Mouse (Mus musculus): ENCODE measurements around the gene Slc16a13. TPM values are rescaled to one million over a fixed set of nuclear protein-coding genes. Genes with fewer than 3 reads are reported as not detected.

The Slc16a13 gene
- polyA plus RNA-seq, 1 experiment from 2014 or later, result 12.9 TPM

GRCm38 (mm10) chr11:70189319-70190134 lies 31.3 kb downstream of the Slc16a13 start:
- no peak overlapping the region for H3K4me3 ChIP-seq (replicated peaks; ENCODE audit: low read length)
- no peaks in the 10 kb centered on the region for H3K4me1 ChIP-seq (replicated peaks; ENCODE audit: control insufficient read depth, insufficient read depth, low read length)
- ATAC-seq (ENCODE audit: low FRiP score) (no peak), DNase-seq (ENCODE audit: low spot score) (no peak)
- H3K9ac ChIP-seq, result no peak overlapping the region
- H3K9me3 ChIP-seq (ENCODE audit: control insufficient read depth, low read length), result no peaks in the 10 kb centered on the region
- no peaks in the 10 kb centered on the region for H3K36me3 ChIP-seq (replicated peaks; ENCODE audit: control insufficient read depth, insufficient read depth)
- H3K27ac ChIP-seq, result no peak overlapping the region
- no peak overlapping the region for H3K4me2 ChIP-seq (replicated peaks)
- WGBS, result 77% methylated on average over 28 of the region's 28 CpGs
- H3K27me3 ChIP-seq (ENCODE audit: control insufficient read depth, insufficient read depth, low read length), result no peaks in the 10 kb centered on the region

- H3K36me3 ChIP-seq (replicated peaks; ENCODE audit: control insufficient read depth, insufficient read depth), result no peaks in the 10 kb centered on the region
- H3K27me3 ChIP-seq (ENCODE audit: control insufficient read depth, insufficient read depth, low read length), result no peaks in the 10 kb centered on the region
- DNase-seq (ENCODE audit: low spot score), result no peak
- no peak for ATAC-seq (ENCODE audit: low FRiP score)
- H3K9me3 ChIP-seq (ENCODE audit: control insufficient read depth, low read length), result no peaks in the 10 kb centered on the region
- no peak overlapping the region for H3K4me2 ChIP-seq (replicated peaks)
- no peaks in the 10 kb centered on the region for H3K4me1 ChIP-seq (replicated peaks; ENCODE audit: control insufficient read depth, insufficient read depth, low read length)
- no peak overlapping the region for H3K9ac ChIP-seq
- 84% methylated on average over 7 of the region's 7 CpGs for WGBS
- no peak overlapping the region for H3K27ac ChIP-seq
- H3K4me3 ChIP-seq (replicated peaks; ENCODE audit: low read length), result no peak overlapping the region
These were observed 35.7 kb downstream of the Slc16a13 start for GRCm38 (mm10) chr11:70185120-70185519.

GRCm38 (mm10) chr11:70180496-70180895 lies 40.4 kb downstream of the Slc16a13 start:
- DNase-seq (ENCODE audit: low spot score), result no peak
- H3K4me3 ChIP-seq (replicated peaks; ENCODE audit: low read length), result no peak overlapping the region
- no peaks in the 10 kb centered on the region for H3K27me3 ChIP-seq (ENCODE audit: control insufficient read depth, insufficient read depth, low read length)
- no peak for ATAC-seq (ENCODE audit: low FRiP score)
- 90% methylated on average over 4 of the region's 4 CpGs for WGBS
- no peak overlapping the region for H3K4me2 ChIP-seq (replicated peaks)
- no peaks in the 10 kb centered on the region for H3K36me3 ChIP-seq (replicated peaks; ENCODE audit: control insufficient read depth, insufficient read depth)
- no peaks in the 10 kb centered on the region for H3K9me3 ChIP-seq (ENCODE audit: control insufficient read depth, low read length)
- no peaks in the 10 kb centered on the region for H3K4me1 ChIP-seq (replicated peaks; ENCODE audit: control insufficient read depth, insufficient read depth, low read length)
- H3K27ac ChIP-seq, result no peak overlapping the region
- H3K9ac ChIP-seq, result no peak overlapping the region

GRCm38 (mm10) chr11:70179401-70179800 lies 41.5 kb downstream of the Slc16a13 start:
- DNase-seq (ENCODE audit: low spot score), result peak; percentile 59
- no peak for ATAC-seq (ENCODE audit: low FRiP score)
- Histone ChIP-seq H3K27me3 (ENCODE audit: control insufficient read depth, insufficient read depth, low read length) (no peaks in the 10 kb centered on the region), H3K27ac (no peak overlapping the region), H3K4me3 (replicated peaks; ENCODE audit: low read length) (no peak overlapping the region), H3K36me3 (replicated peaks; ENCODE audit: control insufficient read depth, insufficient read depth) (no peaks in the 10 kb centered on the region), H3K9ac (no peak overlapping the region), H3K4me1 (replicated peaks; ENCODE audit: control insufficient read depth, insufficient read depth, low read length) (no peaks in the 10 kb centered on the region), H3K4me2 (replicated peaks) (no peak overlapping the region), H3K9me3 (ENCODE audit: control insufficient read depth, low read length) (no peaks in the 10 kb centered on the region)
- WGBS, result 36% methylated on average over 14 of the region's 14 CpGs

GRCm38 (mm10) chr11:70178756-70179155 lies 42.1 kb downstream of the Slc16a13 start:
- H3K4me3 ChIP-seq (replicated peaks; ENCODE audit: low read length), result no peak overlapping the region
- no peaks in the 10 kb centered on the region for H3K27me3 ChIP-seq (ENCODE audit: control insufficient read depth, insufficient read depth, low read length)
- no peak overlapping the region for H3K9ac ChIP-seq
- H3K36me3 ChIP-seq (replicated peaks; ENCODE audit: control insufficient read depth, insufficient read depth), result no peaks in the 10 kb centered on the region
- no peak overlapping the region for H3K4me2 ChIP-seq (replicated peaks)
- ATAC-seq (ENCODE audit: low FRiP score) (no peak), DNase-seq (ENCODE audit: low spot score) (no peak)
- WGBS, result 78% methylated on average over 11 of the region's 11 CpGs
- no peaks in the 10 kb centered on the region for H3K9me3 ChIP-seq (ENCODE audit: control insufficient read depth, low read length)
- no peak overlapping the region for H3K27ac ChIP-seq
- H3K4me1 ChIP-seq (replicated peaks; ENCODE audit: control insufficient read depth, insufficient read depth, low read length), result no peaks in the 10 kb centered on the region

GRCm38 (mm10) chr11:70178311-70178710 lies 42.6 kb downstream of the Slc16a13 start:
- no peaks in the 10 kb centered on the region for H3K36me3 ChIP-seq (replicated peaks; ENCODE audit: control insufficient read depth, insufficient read depth)
- DNase-seq (ENCODE audit: low spot score) (no peak), ATAC-seq (ENCODE audit: low FRiP score) (no peak)
- no peaks in the 10 kb centered on the region for H3K9me3 ChIP-seq (ENCODE audit: control insufficient read depth, low read length)
- no peaks in the 10 kb centered on the region for H3K27me3 ChIP-seq (ENCODE audit: control insufficient read depth, insufficient read depth, low read length)
- H3K4me3 ChIP-seq (replicated peaks; ENCODE audit: low read length), result no peak overlapping the region
- H3K27ac ChIP-seq, result no peak overlapping the region
- WGBS, result 90% methylated on average over 11 of the region's 11 CpGs
- no peaks in the 10 kb centered on the region for H3K4me1 ChIP-seq (replicated peaks; ENCODE audit: control insufficient read depth, insufficient read depth, low read length)
- H3K4me2 ChIP-seq (replicated peaks), result no peak overlapping the region
- H3K9ac ChIP-seq, result no peak overlapping the region

GRCm38 (mm10) chr11:70177647-70178046 lies 43.2 kb downstream of the Slc16a13 start:
- Histone ChIP-seq H3K4me3 (replicated peaks; ENCODE audit: low read length) (no peak overlapping the region), H3K4me1 (replicated peaks; ENCODE audit: control insufficient read depth, insufficient read depth, low read length) (no peaks in the 10 kb centered on the region), H3K4me2 (replicated peaks) (no peak overlapping the region), H3K27ac (no peak overlapping the region), H3K36me3 (replicated peaks; ENCODE audit: control insufficient read depth, insufficient read depth) (no peaks in the 10 kb centered on the region), H3K27me3 (ENCODE audit: control insufficient read depth, insufficient read depth, low read length) (no peaks in the 10 kb centered on the region), H3K9me3 (ENCODE audit: control insufficient read depth, low read length) (no peaks in the 10 kb centered on the region), H3K9ac (no peak overlapping the region)
- 75% methylated on average over 8 of the region's 8 CpGs for WGBS
- DNase-seq (ENCODE audit: low spot score) (no peak), ATAC-seq (ENCODE audit: low FRiP score) (no peak)

GRCm38 (mm10) chr11:70174491-70174890 lies 46.4 kb downstream of the Slc16a13 start:
- Histone ChIP-seq H3K9me3 (ENCODE audit: control insufficient read depth, low read length) (no peaks in the 10 kb centered on the region), H3K4me1 (replicated peaks; ENCODE audit: control insufficient read depth, insufficient read depth, low read length) (no peaks in the 10 kb centered on the region), H3K27me3 (ENCODE audit: control insufficient read depth, insufficient read depth, low read length) (no peaks in the 10 kb centered on the region), H3K9ac (no peak overlapping the region), H3K4me3 (replicated peaks; ENCODE audit: low read length) (no peak overlapping the region), H3K4me2 (replicated peaks) (no peak overlapping the region), H3K27ac (no peak overlapping the region), H3K36me3 (replicated peaks; ENCODE audit: control insufficient read depth, insufficient read depth) (no peaks in the 10 kb centered on the region)
- ATAC-seq (ENCODE audit: low FRiP score), result no peak
- no peak for DNase-seq (ENCODE audit: low spot score)
- 80% methylated on average over 4 of the region's 4 CpGs for WGBS

- H3K4me3 ChIP-seq (replicated peaks; ENCODE audit: low read length), result no peak overlapping the region
- no peaks in the 10 kb centered on the region for H3K36me3 ChIP-seq (replicated peaks; ENCODE audit: control insufficient read depth, insufficient read depth)
- ATAC-seq (ENCODE audit: low FRiP score) (no peak), DNase-seq (ENCODE audit: low spot score) (no peak)
- WGBS, result 61% methylated on average over 5 of the region's 5 CpGs
- no peaks in the 10 kb centered on the region for H3K9me3 ChIP-seq (ENCODE audit: control insufficient read depth, low read length)
- no peak overlapping the region for H3K9ac ChIP-seq
- H3K27ac ChIP-seq, result no peak overlapping the region
- H3K4me1 ChIP-seq (replicated peaks; ENCODE audit: control insufficient read depth, insufficient read depth, low read length), result no peaks in the 10 kb centered on the region
- no peak overlapping the region for H3K4me2 ChIP-seq (replicated peaks)
- H3K27me3 ChIP-seq (ENCODE audit: control insufficient read depth, insufficient read depth, low read length), result no peaks in the 10 kb centered on the region
These were observed 48.6 kb downstream of the Slc16a13 start for GRCm38 (mm10) chr11:70172298-70172697.

GRCm38 (mm10) chr11:70171847-70172246 lies 49.0 kb downstream of the Slc16a13 start:
- no peaks in the 10 kb centered on the region for H3K9me3 ChIP-seq (ENCODE audit: control insufficient read depth, low read length)
- no peak overlapping the region for H3K4me2 ChIP-seq (replicated peaks)
- no peaks in the 10 kb centered on the region for H3K4me1 ChIP-seq (replicated peaks; ENCODE audit: control insufficient read depth, insufficient read depth, low read length)
- ATAC-seq (ENCODE audit: low FRiP score) (no peak), DNase-seq (ENCODE audit: low spot score) (no peak)
- no peaks in the 10 kb centered on the region for H3K36me3 ChIP-seq (replicated peaks; ENCODE audit: control insufficient read depth, insufficient read depth)
- H3K27me3 ChIP-seq (ENCODE audit: control insufficient read depth, insufficient read depth, low read length), result no peaks in the 10 kb centered on the region
- WGBS, result 54% methylated on average over 3 of the region's 3 CpGs
- H3K27ac ChIP-seq, result no peak overlapping the region
- H3K4me3 ChIP-seq (replicated peaks; ENCODE audit: low read length), result no peak overlapping the region
- H3K9ac ChIP-seq, result no peak overlapping the region

Data from hindbrain, embryonic 14.5 days (tissue).